17 mouse cellular contexts compared by ENCODE assay signal in the genomic region with DNA sequence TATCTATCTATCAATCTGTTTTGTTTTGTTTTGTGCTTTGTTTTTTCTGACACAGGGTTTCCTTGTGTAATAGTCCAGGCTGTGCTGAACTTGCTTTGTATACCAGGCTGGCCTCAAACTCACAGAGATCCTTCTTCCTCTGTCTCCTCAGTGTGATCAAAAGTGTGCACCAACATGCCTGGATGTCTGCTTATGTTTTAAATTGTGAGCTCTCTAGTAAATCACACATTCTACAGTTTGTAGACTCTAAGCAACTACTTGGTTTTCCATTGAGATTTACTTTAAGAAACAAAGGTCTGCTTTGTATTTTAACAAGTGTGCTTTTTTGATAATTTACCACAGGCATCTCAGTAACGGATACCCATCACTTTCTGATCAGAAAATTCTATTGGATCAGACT. TPM values are rescaled to one million over a fixed set of nuclear protein-coding genes. Genes with fewer than 3 reads are reported as not detected.
DNase-seq lines count a peak whose midpoint lies in the region; ATAC-seq lines count a peak whose summit lies in the region.
"Had no signal": no experiment of that assay in that cellular context is flagged by ENCODE, and none has a peak within 500 bp of the region (broad histone marks: within the 10 kb centered on the region; RNA-seq: fewer than 3 reads in every experiment).

No protein-coding gene starts in this region.

- H3K27me3 ChIP-seq in forebrain, embryonic 12.5 days = no peaks in the 10 kb centered on the region
- H3K27me3 ChIP-seq in forebrain, embryonic 14.5 days (replicated peaks; ENCODE audit: control insufficient read depth, insufficient read depth, low read length) = no peaks in the 10 kb centered on the region
- H3K27me3 ChIP-seq in liver, embryonic 13.5 days = no peaks in the 10 kb centered on the region
- H3K27me3 ChIP-seq in limb, embryonic 10.5 days (ENCODE audit: low read depth, poor library complexity, severe bottlenecking) = no peaks in the 10 kb centered on the region
- H3K27me3 ChIP-seq: heart, embryonic 12.5 days; hindbrain, embryonic 15.5 days had no signal

- no peaks in the 10 kb centered on the region for H3K36me3 ChIP-seq in forebrain, embryonic 12.5 days (replicated peaks)
- H3K36me3 ChIP-seq in forebrain, embryonic 14.5 days (ENCODE audit: control insufficient read depth, insufficient read depth, low read length) = no peaks in the 10 kb centered on the region
- no peaks in the 10 kb centered on the region for H3K36me3 ChIP-seq in liver, embryonic 13.5 days
- no peaks in the 10 kb centered on the region for H3K36me3 ChIP-seq in limb, embryonic 10.5 days
- H3K36me3 ChIP-seq: heart, embryonic 12.5 days; hindbrain, embryonic 15.5 days had no signal

- H3K4me3 ChIP-seq in forebrain, embryonic 12.5 days (replicated peaks) = no peak overlapping the region
- H3K4me3 ChIP-seq in forebrain, embryonic 14.5 days (ENCODE audit: low read depth, low read length) = no peak overlapping the region
- no peak overlapping the region for H3K4me3 ChIP-seq in liver, embryonic 13.5 days (replicated peaks)
- H3K4me3 ChIP-seq in limb, embryonic 10.5 days = no peak overlapping the region
- H3K4me3 ChIP-seq: heart, embryonic 12.5 days had no signal

- H3K9ac ChIP-seq in forebrain, embryonic 12.5 days = no peak overlapping the region
- no peak overlapping the region for H3K9ac ChIP-seq in forebrain, embryonic 14.5 days (ENCODE audit: low read length)
- H3K9ac ChIP-seq in liver, embryonic 13.5 days = peak overlapping the region; percentile 83
- H3K9ac ChIP-seq: heart, embryonic 12.5 days; hindbrain, embryonic 15.5 days had no signal

- H3K4me1 ChIP-seq in forebrain, embryonic 12.5 days = peaks cover 32% of the 10 kb centered on the region
- H3K4me1 ChIP-seq in forebrain, embryonic 14.5 days (ENCODE audit: control insufficient read depth, insufficient read depth, low read length) = peaks cover 30% of the 10 kb centered on the region
- peaks cover 57% of the 10 kb centered on the region for H3K4me1 ChIP-seq in liver, embryonic 13.5 days (replicated peaks)
- H3K4me1 ChIP-seq in limb, embryonic 10.5 days = peaks cover 30% of the 10 kb centered on the region

- no peaks in the 10 kb centered on the region for H3K9me3 ChIP-seq in forebrain, embryonic 12.5 days
- no peaks in the 10 kb centered on the region for H3K9me3 ChIP-seq in forebrain, embryonic 14.5 days (replicated peaks; ENCODE audit: control insufficient read depth, low read length)
- no peaks in the 10 kb centered on the region for H3K9me3 ChIP-seq in liver, embryonic 13.5 days (replicated peaks)
- H3K9me3 ChIP-seq in limb, embryonic 10.5 days (replicated peaks) = no peaks in the 10 kb centered on the region
- H3K9me3 ChIP-seq: heart, embryonic 12.5 days; hindbrain, embryonic 15.5 days had no signal

- no peak for ATAC-seq in forebrain, embryonic 12.5 days (ENCODE audit: low FRiP score)
- ATAC-seq in forebrain, embryonic 14.5 days = no peak
- ATAC-seq in liver, embryonic 13.5 days (ENCODE audit: low read depth) = no peak

- H3K4me2 ChIP-seq in forebrain, embryonic 12.5 days = no peak overlapping the region
- H3K4me2 ChIP-seq in forebrain, embryonic 14.5 days (ENCODE audit: low read length) = no peak overlapping the region
- peak overlapping the region; percentile 50 for H3K4me2 ChIP-seq in liver, embryonic 13.5 days

- no peak for DNase-seq in forebrain, embryonic 14.5 days (ENCODE audit: low spot score)
- DNase-seq in liver, embryonic 13.5 days = no peak
- DNase-seq in liver (no peak), 416B (ENCODE audit: low read depth) (peak; percentile 50)
- no peak for DNase-seq in limb, embryonic 10.5 days (ENCODE audit: low spot score)
- no peak for DNase-seq in frontal cortex, postnatal 36 days (ENCODE audit: low spot score in 2 of 2)
- DNase-seq: adrenal gland, adult 2 months; cerebellum, adult 8-10 months; gastrocnemius, adult 2 months; heart, postnatal 14 days; kidney, adult 11 months; kidney, postnatal 10 days; lung, adult 18-20 months; right cerebral cortex, adult 18-20 months had no signal

- WGBS in forebrain, embryonic 12.5 days = 93% methylated on average over 1 of the region's 1 CpGs
- WGBS in forebrain, embryonic 14.5 days = 95% methylated on average over 1 of the region's 1 CpGs
- WGBS in liver, embryonic 13.5 days (ENCODE audit: insufficient replicate concordance) = 79% methylated on average over 1 of the region's 1 CpGs
- WGBS in limb, embryonic 10.5 days = 88% methylated on average over 1 of the region's 1 CpGs

- H3K27ac ChIP-seq in forebrain, embryonic 12.5 days = 0 out of 2 replicates have a peak overlapping the region, but pooled peaks have one; percentile 46
- no peak overlapping the region for H3K27ac ChIP-seq in forebrain, embryonic 14.5 days (ENCODE audit: low read depth, low read length)
- peak overlapping the region; percentile 97 for H3K27ac ChIP-seq in liver, embryonic 13.5 days
- H3K27ac ChIP-seq in limb, embryonic 10.5 days = peak overlapping the region; percentile 91
- H3K27ac ChIP-seq: gastrocnemius, adult 2 months; hindbrain, embryonic 15.5 days had no signal

RNA-seq across cellular contexts. Expression of a gene that starts 2.3 kb away (rescaled TPM):
- polyA plus RNA-seq in forebrain, embryonic 12.5 days (2016; fragmentation: Nextera tagmentation; extraction: Ambion mirVana) = 5.8 and 6.6 TPM in 2 replicates
- polyA plus RNA-seq in forebrain, embryonic 14.5 days (2014; fragmentation: Nextera tagmentation; extraction: Ambion mirVana) = 5.8 and 5.9 TPM in 2 replicates
- 5.9 and 7.2 TPM in 2 replicates for polyA plus RNA-seq in liver, embryonic 13.5 days (2015; fragmentation: Nextera tagmentation; extraction: Ambion mirVana)
- 7.7 and 9.6 TPM in 2 replicates for polyA plus RNA-seq in limb, embryonic 10.5 days (2016; fragmentation: Nextera tagmentation; extraction: Ambion mirVana)

RNA-seq across cellular contexts. Expression of a gene that starts 3.6 kb away (rescaled TPM):
- polyA plus RNA-seq in forebrain, embryonic 12.5 days (2016; fragmentation: Nextera tagmentation; extraction: Ambion mirVana) = 137 and 142 TPM in 2 replicates
- polyA plus RNA-seq in forebrain, embryonic 14.5 days (2014; fragmentation: Nextera tagmentation; extraction: Ambion mirVana) = 61.0 and 106 TPM in 2 replicates
- polyA plus RNA-seq in liver, embryonic 13.5 days (2015; fragmentation: Nextera tagmentation; extraction: Ambion mirVana) = 116 and 152 TPM in 2 replicates
- 109 and 120 TPM in 2 replicates for polyA plus RNA-seq in limb, embryonic 10.5 days (2016; fragmentation: Nextera tagmentation; extraction: Ambion mirVana)

RNA-seq across cellular contexts. Expression of a gene that starts 3.7 kb away (rescaled TPM):
- 1.3 and 3.7 TPM in 2 replicates for polyA plus RNA-seq in forebrain, embryonic 12.5 days (2016; fragmentation: Nextera tagmentation; extraction: Ambion mirVana)
- polyA plus RNA-seq in forebrain, embryonic 14.5 days (2014; fragmentation: Nextera tagmentation; extraction: Ambion mirVana) = 2.2 and 3.2 TPM in 2 replicates
- 1.2 and 4.3 TPM in 2 replicates for polyA plus RNA-seq in liver, embryonic 13.5 days (2015; fragmentation: Nextera tagmentation; extraction: Ambion mirVana)
- 1.3 and 3.9 TPM in 2 replicates for polyA plus RNA-seq in limb, embryonic 10.5 days (2016; fragmentation: Nextera tagmentation; extraction: Ambion mirVana)
- polyA plus RNA-seq: hindbrain, embryonic 15.5 days had no signal

RNA-seq across cellular contexts. Expression of a gene that starts 3.8 kb away (rescaled TPM):
- polyA plus RNA-seq in forebrain, embryonic 12.5 days (2016; fragmentation: Nextera tagmentation; extraction: Ambion mirVana) = 7.2 and 9.5 TPM in 2 replicates
- 1.2 and 3.9 TPM in 2 replicates for polyA plus RNA-seq in forebrain, embryonic 14.5 days (2014; fragmentation: Nextera tagmentation; extraction: Ambion mirVana)
- polyA plus RNA-seq in liver, embryonic 13.5 days (2015; fragmentation: Nextera tagmentation; extraction: Ambion mirVana) = 5.0 and 12.7 TPM in 2 replicates
- 2.4 and 3.5 TPM in 2 replicates for polyA plus RNA-seq in limb, embryonic 10.5 days (2016; fragmentation: Nextera tagmentation; extraction: Ambion mirVana)

RNA-seq across cellular contexts. Expression of a gene that starts 6.6 kb away (rescaled TPM):
- polyA plus RNA-seq in forebrain, embryonic 12.5 days (2016; fragmentation: Nextera tagmentation; extraction: Ambion mirVana) = 8.9 and 11.4 TPM in 2 replicates
- 2.3 and 4.3 TPM in 2 replicates for polyA plus RNA-seq in forebrain, embryonic 14.5 days (2014; fragmentation: Nextera tagmentation; extraction: Ambion mirVana)
- polyA plus RNA-seq in liver, embryonic 13.5 days (2015; fragmentation: Nextera tagmentation; extraction: Ambion mirVana) = 6.5 and 14.1 TPM in 2 replicates
- polyA plus RNA-seq in limb, embryonic 10.5 days (2016; fragmentation: Nextera tagmentation; extraction: Ambion mirVana) = 7.3 and 8.1 TPM in 2 replicates
